Mouse (Mus musculus): ENCODE measurements around the gene Bora.

- TF ChIP-seq POLR2A (IDR thresholded peaks at IDR 0.05; ENCODE audit: low read depth, low read length) (no peak), CTCF (IDR thresholded peaks at IDR 0.05; ENCODE audit: extremely low read depth, insufficient read depth, insufficient read length, insufficient replicate concordance) (no peak)
Observed at GRCm38 (mm10) chr14:99117576-99117975, 71.6 kb downstream of the Bora start.
